Mouse (Mus musculus) lung, postnatal 0 days (tissue): ENCODE measurements around the gene Mark2.

Experiments used
- CTCF ChIP-seq: IDR thresholded peaks from 2 replicates; pipeline ENCODE4 v1.5.1; 2016; ENCODE audit warnings: antibody characterized with exemption, mild to moderate bottlenecking
- EP300 ChIP-seq: IDR thresholded peaks from 2 replicates; pipeline ENCODE4 v1.6.1; 2016; ENCODE audit warnings: antibody characterized with exemption, mild to moderate bottlenecking, control low read depth

DNA sequence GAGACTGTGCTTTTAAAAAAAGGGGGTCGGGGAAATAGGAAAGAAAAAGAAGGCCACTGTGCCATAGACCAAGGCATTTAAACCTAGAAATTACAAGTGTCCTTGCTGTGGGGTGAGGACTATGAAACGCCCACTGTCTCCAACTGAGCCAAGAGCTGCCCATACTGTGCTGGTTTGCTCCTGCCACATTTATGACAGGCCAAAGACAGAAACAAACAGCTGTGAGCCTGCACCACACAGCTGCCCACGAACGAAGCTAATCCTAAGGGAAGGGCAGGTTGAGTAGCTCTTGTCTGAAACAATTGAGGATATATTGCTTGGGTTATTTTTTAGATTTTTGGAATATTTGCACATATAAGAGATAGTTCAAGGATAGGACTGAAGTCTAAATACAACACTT, 24.8 kb downstream of the Mark2 start:
- TF ChIP-seq EP300 (no peak), CTCF (no peak)
